Mouse (Mus musculus) MEL-GATA-1-ER (cell line): Measurements from ENCODE around the gene Wdr81.

Experiments used
- DNase-seq: peaks from one replicate; pipeline ENCODE4 v3.0.0-alpha.2; 2012; ENCODE audit warnings: low read depth; ENCODE audit errors: extremely low read depth

Wdr81 gene

DNA sequence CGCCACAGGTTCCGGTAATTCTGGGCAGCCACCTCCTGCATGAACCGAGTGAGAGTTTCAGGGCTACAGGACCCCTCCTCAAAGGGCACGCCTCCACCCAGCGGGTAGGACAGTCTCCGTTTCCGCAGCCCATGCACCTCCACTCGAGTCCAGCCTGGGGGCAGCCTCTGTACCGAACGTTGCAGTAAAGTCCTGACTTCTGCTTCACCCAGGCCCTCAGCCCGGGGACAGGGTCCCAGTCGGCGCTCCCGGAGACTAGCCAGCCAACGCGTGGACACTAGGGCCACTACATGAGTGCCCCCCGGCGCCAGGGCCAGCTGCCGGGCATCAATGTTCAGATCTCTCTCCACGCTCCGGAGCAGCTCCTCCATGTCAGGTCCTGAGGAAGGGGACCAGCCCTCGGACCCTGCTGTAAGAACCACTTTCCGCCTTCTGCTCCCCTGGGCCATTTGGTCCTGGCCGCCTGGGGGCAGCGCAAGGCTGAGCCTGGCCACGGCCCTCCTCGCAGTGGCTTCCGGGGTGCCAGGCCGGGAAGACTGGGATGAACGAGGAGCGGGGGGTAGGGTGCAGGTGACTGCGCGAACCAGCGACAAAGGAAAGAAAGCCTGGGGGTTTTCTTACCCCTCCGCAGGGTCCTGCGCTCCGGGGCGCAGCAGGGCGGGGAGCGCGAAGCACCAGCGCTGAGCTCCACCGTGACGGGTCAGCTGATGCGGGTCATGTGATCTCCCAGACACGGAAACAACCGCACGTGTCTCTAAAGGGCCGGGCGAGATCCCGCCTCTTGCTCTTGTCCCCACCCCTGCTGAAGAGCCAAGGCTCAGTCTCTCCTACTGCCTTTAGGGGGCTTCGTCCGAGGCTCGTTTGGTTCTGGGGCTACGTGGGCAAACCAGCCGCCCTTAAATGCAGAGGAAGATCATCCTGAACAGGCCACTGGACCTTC lies at the start of gene Wdr81:
TSS of gene Wdr81 (minus strand) at position 727 of the 940 bp plus-strand sequence.
- DNase-seq, result peak; percentile 75

DNA sequence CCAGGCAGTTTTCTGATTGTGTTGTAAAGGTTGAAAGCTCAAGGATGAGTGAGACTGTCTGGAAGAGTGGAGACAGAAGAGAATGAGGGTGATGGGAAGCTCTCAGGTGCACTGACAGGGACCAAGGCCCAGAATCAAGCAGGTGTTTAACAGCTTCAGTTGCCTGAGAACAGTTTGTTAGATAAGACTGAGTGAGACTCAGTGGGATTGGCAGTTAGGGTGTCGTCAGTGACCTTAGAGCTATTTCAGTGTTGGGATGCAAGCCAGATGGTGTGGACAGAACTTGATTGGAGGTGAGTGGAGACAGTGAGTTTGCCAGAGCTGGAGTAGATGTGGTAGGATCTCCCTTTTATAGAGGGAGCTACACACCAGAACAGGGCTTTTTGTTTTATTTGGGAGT lies 43.6 kb upstream of the Wdr81 start:
- DNase-seq, result no peak

DNA sequence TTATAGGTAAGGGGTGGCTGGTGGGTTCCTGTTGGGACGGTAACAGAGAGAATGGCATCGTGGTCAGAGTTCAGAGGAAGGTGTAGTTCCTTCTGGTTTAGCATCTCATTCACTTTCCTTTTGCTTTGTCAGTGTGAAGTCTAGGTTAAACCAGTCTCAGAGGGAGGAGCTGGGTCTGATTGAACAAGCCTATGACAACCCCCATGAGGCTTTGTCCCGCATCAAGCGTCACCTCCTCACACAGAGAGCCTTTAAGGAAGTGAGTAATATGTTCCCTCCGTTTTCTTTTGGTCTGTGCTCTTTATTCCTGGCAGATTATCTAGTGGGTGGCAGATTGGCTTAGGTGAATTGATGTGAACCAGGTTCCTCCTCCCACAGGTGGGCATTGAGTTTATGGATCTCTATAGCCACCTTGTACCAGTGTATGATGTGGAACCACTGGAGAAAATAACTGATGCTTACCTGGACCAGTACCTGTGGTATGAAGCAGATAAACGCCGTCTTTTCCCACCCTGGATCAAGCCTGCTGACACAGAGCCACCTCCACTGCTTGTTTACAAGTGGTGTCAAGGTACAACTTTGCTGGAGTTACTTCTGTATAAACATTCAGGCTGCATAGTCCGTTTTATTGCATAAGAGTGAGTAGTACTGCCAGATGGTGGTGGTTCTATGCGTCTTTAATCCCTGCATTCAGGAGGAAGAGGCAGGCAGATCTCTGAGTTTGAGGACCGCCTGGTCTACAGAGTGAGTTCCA lies 40.0 kb upstream of the Wdr81 start:
- no peak for DNase-seq

DNA sequence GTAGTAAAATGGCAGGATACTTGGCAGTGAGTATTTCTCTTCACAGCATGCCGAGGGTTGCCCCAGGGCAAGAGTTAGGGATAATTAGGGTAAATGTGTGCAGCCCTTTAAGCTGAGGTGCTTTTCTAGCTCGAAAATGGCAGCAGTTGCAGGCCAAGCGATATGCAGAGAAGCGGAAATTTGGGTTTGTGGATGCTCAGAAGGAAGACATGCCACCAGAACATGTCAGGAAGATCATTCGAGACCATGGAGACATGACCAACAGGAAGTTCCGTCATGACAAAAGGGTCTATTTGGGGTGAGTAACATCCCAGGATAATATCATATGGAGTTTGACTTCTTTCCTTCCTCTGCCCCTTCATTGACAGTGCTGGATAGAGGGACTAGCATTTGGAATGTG lies 33.0 kb upstream of the Wdr81 start:
- DNase-seq, result peak; percentile 7

DNA sequence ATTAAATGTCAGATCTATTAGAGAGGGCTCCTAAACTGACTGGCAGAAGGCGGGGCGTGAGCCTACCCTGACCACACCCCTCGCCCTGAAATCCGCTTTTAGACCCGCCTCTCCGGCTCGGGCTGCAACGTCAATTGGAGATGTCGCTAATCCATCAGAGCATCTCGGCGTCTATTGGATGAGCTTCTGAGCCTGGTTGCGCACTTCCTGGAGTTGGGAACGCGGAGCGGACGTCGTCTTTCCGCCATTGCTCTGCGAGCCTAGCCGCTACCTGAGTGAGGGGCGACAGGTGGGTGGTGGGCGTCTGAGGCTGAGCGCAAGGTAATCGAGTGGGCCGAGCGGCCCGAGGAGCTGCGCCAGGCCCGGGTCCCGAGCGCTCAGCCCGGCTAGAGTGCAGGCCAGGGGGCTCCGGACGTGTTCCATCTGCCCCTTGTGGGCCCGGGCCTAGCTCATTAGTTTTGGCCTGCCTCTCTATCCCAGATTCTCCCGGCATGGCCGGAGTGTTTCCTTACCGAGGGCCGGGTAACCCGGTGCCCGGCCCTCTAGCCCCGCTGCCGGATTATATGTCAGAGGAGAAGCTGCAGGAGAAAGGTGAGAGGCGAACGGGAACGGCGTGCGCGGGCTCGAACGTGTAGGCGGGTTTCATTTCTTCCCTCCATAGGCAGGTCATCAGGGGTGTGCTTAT lies 32.2 kb upstream of the Wdr81 start, which contains the start of gene Prpf8:
TSS of gene Prpf8 (plus strand) at position 216 of the 685 bp plus-strand sequence.
- DNase-seq, result peak; percentile 93

DNA sequence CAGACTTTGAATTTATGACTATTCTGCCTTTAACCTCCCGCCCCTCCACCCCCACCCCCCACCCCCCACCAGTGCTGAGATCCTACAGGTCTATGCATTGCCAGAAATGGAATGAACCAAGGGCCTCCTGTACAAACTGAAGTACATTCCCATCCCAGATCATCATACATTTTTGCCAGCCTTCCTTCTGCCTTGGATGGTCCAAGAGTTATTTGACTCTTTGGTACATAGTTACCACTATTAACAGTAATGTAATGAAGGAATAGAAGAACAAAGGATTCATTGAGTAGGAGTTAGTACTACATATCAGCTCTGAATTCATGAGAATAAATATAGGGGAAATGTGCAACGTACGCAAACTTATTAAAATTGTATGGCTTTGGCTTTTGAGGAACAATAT lies 31.7 kb upstream of the Wdr81 start:
- no peak for DNase-seq

DNA sequence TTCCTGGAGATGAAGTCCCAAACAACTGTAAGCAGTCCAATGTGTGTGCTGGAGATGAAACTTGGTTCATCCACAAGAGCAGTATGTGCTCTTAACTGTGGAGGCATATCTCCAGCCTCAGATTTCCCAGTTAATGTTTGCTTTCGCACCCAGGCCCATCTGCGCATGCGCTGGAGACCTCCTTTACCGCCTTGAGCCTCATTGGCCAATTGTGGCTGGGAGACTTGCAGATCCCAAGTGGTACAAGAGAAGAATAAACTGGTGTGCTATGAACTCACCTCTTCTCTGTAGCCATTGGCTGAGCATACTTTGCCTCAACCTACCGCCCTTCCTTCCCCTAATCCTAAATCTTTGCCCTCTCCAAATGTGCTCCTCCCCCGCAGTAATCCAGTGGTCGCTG lies 18.9 kb upstream of the Wdr81 start:
- no peak for DNase-seq

DNA sequence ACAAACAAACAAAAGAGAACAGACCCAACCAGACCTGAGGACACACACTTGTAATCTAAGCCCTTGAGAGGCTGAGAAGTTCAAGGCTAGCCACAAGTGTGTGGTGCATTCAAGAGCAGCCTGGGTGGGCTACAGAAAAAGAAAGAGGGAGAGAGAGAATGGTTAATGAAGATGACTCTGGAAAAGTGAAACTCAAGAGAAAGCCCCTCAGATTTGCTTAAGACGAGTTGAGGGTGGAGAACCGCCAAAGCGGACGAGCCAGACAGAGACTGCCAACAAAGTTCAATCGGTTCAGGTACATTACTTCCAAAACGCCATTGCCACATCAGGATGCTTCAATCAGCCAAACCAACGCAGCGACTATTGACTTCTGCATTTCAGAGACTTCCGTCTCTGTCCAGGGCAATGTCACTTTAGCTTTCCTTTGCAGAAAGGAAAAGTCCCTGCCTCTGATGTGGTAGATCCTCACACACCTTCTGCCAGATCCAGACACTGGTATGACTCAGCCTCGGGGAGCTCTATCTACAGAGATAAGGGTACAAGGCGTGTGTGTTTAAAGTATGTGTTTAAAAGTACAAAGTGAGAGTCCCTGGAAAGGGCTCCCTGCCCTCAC lies 18.1 kb upstream of the Wdr81 start:
- DNase-seq, result no peak

DNA sequence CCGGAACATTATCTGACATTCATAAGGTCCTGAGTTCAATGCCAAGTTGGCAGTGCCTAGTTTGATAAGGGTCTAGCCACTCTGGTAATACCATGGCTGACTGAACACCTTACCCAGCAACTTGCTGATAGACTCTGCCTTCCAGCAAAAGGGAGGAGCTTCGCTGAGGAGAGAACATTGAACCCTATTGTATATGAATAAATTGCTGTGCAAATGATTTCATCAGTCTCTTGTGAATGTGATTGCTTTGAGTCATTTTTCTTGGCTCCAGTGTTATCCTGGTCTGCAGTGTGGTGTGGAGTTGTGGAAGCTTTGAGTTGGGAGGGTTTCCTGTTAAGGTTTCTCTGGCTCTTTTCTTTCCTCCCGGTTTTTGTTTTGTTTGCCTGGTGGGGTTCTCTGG lies 16.2 kb upstream of the Wdr81 start:
- DNase-seq, result no peak

DNA sequence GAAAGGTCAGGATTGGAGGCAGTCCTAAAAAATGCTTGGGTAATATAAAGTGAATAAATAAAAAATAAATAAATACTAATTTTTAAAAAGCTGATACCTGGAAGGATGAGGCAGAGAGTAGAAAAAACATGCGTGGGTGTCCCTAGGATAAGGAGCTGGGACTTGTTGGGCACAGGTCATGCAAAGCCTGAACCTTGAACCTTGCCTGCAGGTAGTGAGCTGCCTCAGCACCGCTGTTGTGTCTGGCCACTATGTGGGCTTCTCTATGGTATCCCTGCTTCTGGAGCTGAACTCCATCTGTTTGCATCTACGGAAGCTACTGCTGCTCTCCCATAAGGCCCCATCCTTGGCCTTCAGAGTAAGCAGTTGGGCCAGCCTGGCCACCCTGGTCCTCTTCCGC lies 14.7 kb upstream of the Wdr81 start:
- DNase-seq, result no peak

DNA sequence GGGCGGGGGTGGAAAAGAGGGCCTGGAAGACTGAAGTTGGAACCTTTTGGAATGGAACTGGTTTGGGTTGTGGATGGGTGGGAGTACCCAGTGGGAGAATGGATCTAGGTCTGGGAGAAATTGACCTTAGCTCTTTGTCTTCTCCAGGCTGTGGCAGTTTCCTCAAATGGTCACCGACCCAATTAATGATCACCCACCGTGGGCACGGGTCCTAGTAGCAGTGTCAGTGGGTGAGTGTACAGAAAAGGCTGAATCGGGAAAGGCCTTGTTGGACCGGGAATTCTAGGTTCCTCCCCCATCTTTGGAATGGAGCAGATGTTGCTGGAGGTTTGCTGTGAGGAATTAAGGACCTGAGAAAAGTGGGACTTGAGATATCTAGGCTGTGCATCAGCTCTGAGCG lies 13.9 kb upstream of the Wdr81 start:
- no peak for DNase-seq

DNA sequence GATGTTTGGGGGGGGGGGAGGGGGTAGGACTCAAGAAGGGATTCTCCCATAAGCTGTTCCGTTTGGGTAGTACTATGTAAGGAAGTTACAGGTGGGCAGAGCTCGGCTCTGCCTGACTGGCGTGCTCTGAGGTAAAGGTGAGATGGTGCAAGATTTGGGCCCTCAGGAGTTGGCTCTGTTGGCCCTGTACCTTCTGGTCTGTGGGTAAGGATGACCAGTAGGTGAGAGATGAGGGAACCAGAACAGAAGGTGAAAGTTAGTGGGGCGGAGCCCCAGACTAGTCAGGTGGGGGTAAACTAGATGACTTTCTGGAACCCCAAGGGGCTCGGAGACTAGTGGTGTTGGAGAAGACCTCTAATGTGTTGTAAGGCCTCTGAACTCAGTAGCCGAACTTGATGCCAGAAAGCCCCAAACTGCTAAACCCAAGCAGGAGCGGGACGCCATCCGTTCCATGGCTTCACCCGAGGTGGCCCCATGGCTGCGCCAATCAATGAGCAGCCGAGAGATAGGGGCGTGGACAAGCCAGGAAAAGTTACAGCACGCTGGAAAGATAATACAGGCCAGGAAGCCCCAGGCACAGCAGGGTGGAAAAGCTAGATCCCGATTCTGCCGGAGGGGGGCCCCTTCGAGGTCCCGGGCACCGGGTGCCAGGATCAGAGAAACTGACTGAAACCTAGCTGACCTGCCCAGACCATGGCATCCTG lies 13.1 kb upstream of the Wdr81 start:
- no peak for DNase-seq

DNA sequence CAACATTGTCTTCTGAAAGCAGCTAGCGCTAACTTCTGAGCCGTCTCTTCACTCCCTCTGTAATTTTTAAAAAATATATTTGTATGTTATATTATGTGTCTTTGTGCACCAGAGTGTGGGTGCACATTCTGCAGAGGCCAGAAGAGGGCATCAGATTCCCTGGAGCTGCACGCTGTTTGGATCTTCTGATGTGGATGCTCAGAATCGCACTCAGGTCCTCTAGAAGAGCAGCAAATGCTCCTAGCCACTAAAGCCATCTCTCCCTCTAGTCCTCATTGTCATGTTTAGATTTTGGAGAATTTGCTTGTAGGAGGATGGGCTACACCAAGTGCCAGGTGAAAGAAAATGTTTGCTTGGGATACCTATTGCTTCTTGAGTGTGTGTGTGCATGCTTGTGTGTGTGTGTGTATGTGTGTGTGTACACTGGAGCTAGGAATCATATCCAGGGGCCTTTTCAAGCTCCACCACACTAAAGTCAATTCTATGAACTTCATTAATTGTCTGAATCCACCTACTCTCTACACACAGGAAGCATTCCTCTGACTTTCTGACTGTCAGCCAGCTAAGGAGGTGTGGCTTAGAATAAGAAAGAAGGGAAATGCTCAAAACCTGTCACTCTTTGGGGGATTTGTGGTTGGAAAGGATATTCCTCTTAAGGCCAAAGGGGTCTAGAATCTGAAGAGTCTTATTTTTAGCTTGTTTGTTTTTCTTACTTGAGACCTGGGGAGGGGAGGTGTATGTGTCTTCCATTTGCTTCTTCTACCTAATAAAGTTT lies 12.4 kb upstream of the Wdr81 start:
- no peak for DNase-seq

DNA sequence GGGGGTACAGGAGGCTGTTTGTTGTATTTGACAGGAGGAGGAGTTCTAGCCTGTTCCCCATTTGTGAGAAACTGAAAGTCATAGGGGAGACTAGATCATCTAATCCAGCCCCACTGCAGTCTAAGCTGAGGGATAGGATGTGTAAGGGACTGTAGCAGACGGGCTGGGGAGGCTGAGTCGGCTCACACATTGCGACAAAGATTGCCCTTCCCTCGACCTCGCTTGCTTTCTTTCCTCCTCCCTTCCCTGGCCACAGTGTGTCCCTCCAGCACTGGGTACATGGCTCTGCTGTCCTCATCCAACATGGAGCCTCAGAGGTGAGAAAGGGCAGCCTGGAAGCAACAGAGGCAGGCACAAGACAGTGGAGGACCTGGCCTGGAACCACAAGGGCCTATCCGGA lies 10.5 kb upstream of the Wdr81 start:
- no peak for DNase-seq

DNA sequence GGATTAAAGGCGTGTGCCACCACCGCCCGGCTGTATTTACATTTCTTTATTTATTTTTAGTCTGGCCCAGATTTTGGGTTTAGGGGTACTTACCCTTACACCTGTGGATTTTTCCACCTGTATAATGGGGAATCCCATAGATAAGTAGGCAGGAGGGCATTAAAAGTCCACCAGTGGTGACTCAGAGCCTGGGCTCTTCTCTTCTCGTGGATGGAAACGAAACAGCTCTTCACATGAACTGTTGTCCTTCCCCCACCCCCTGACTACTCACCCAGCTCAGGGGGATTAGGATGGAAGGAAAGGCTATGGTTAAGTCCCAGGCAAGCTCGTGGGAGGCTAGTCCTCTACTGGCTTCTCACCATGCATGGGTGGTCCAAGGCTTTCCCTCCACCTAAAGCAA lies 9.9 kb upstream of the Wdr81 start:
- DNase-seq, result no peak

DNA sequence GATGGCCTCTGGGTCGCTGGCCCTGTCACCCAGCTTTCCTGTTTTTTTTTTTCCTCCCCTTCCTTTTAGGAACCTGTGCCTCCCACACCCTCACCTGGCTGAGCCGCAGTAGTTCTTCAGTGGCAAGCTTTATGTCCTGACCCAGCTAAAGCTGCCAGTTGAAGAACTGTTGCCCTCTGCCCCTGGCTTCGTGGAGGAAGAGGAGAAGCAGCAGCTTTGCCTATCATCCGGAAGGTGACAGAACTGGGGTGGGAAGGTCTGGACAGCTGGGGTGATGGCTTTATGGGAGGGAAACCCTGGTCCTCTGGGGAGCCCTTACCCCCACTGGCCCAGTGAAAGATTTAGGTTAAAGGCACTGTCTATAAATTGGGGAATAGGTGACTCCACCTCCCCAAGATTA lies 9.1 kb upstream of the Wdr81 start:
- no peak for DNase-seq

DNA sequence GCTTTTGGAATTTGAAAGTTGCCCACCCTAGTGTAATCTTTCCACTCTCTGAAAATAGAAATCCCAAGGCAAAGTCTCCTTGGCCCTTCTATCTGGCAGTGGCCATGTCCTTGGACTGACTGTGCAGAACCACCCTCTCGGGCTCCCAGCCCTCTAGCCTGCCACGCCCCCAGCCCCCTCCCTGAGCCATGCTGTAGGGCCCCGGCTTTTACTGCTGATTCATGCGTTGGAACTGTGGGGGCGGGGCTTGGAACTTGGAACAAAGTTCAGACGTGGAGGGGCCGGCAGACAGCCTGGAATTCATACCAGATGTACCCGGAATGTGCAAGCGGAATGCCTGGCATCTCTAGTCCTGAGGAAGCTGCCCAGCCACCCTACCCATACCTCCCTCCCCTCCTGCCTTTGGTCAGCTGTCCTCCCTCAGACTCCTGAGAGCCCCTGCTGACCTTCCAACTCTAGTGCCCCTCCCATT lies 8.4 kb upstream of the Wdr81 start:
- peak; percentile 68 for DNase-seq

DNA sequence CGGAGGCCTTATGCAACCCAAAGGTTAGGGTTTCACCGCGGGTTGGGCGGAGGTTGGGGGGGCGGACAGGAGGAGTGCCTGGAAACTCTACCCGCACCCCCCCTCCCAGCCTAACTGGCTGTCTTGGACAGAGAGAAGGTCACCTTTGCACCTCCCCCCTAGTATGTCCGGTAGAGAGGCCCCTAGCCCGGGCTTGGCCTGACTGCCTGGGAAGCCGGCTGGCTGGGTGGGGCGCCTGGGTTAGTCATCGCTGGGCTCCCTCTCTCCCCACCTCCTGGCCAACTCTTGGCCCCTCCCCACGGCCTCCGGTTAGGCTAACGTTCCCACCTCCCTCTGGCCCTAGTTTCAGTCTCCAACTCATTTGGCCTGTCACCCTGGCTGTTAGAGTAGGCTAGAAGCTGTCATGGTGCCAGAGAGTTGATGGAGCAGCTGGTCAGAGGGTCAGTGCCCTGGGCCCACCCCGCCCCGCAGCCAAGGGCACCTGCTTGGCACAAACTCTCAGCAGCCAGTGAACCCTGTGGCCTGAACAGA lies 7.8 kb upstream of the Wdr81 start:
- DNase-seq, result peak; percentile 54

DNA sequence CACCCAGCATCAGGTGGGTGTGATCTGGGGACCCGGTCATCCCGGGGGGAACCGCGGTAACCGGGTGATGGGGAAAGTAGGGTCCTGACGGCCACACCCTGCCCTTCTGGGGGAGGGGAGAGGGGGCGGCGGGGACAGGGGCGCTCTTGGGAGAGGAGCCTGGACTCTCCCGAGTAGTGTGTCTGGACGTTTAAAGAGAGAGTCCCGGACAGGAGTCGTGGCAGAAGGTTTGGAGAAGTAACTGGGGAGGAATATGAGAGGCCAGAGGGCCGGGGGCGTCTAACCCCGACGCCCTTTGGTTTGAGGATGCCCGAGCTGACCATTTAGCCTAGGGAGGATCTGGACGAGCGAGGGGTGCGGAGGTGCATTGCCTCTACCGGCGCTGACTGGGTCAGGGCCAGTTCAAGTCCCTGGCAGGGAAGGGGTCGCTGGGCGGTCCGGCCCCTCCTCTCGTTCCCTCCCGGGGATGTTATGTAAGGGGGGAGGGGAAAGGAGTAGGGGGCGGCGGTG lies 7.3 kb upstream of the Wdr81 start:
- DNase-seq, result no peak
